Mouse (Mus musculus) liver, embryonic 14.5 days (tissue): ENCODE measurements around the gene Gm5458. TPM values are rescaled to one million over a fixed set of nuclear protein-coding genes. Genes with fewer than 3 reads are reported as not detected.
"Not testable (repeated sequence)": the region's sequence is repeated elsewhere in the genome, so short reads cannot be mapped to it uniquely, and the experiment has no call there.

Experiments
- ATAC-seq: fragments of 200-750 bp; cut with Nextera tagmentation; 2 replicates; pipeline ENCODE4 v1.8.0; 2017; ENCODE audit warnings: moderate number of reproducible peaks, mild to moderate bottlenecking, moderate library complexity; ENCODE audit not compliant: insufficient read depth
- DNase-seq, 3 experiments: peaks; one replicate each; pipeline ENCODE4 v3.0.0-alpha.2; 2012 to 2013; ENCODE audit warnings: low read depth in 3 of 3, low spot score in 3 of 3
- H3K27ac ChIP-seq: fragments of 300-500 bp; sonication (generic); 2 replicates; pipeline ENCODE4 v1.5.1; 2014; ENCODE audit warnings: moderate library complexity, mild to moderate bottlenecking, control low read depth, inconsistent platforms
- H3K27me3 ChIP-seq: fragments of 300-500 bp; sonication (generic); 2 replicates; pipeline ENCODE4 v1.6.1; 2014; ENCODE audit warnings: mild to moderate bottlenecking, low read length, moderate library complexity; ENCODE audit not compliant: control insufficient read depth, insufficient read depth
- H3K36me3 ChIP-seq: fragments of 300-500 bp; sonication (generic); replicated peaks from 2 replicates; pipeline ENCODE4 v1.6.1; 2014; ENCODE audit warnings: low read depth; ENCODE audit not compliant: control insufficient read depth, insufficient read depth
- H3K4me1 ChIP-seq, 2 experiments: fragments of 200-500 bp in 1 of 2; fragments of 300-500 bp in 1 of 2; sonication (generic) in 1 of 2; replicated peaks; 2 replicates each; pipeline ENCODE4 v1.6.1; 2012 to 2014; ENCODE audit warnings: antibody characterized with exemption in 1 of 2, inconsistent platforms in 1 of 2, low read length in 1 of 2; ENCODE audit not compliant: control insufficient read depth in 2 of 2, insufficient read depth in 2 of 2
- H3K4me2 ChIP-seq: fragments of 300-500 bp; sonication (generic); 2 replicates; pipeline ENCODE4 v1.6.1; 2014; ENCODE audit warnings: low read depth, mild to moderate bottlenecking, control low read depth, moderate library complexity
- H3K4me3 ChIP-seq, 2 experiments: fragments of 200-500 bp in 1 of 2; fragments of 300-500 bp in 1 of 2; sonication (generic) in 1 of 2; 2 replicates each; pipeline ENCODE4 v1.5.1; 2012 to 2014; ENCODE audit warnings: low read depth in 2 of 2, low read length in 2 of 2, mild to moderate bottlenecking in 2 of 2, control low read depth in 1 of 2, inconsistent platforms in 1 of 2, moderate library complexity in 1 of 2; ENCODE audit not compliant: insufficient read depth in 1 of 2
- H3K9ac ChIP-seq: fragments of 300-500 bp; sonication (generic); replicated peaks from 2 replicates; pipeline ENCODE4 v1.6.1; 2014; ENCODE audit warnings: mild to moderate bottlenecking, control low read depth, moderate library complexity
- H3K9me3 ChIP-seq: fragments of 300-500 bp; sonication (generic); 2 replicates; pipeline ENCODE4 v1.6.1; 2016; ENCODE audit warnings: low read length, mixed read lengths; ENCODE audit not compliant: control insufficient read depth
- CTCF ChIP-seq: IDR thresholded peaks from 2 replicates; pipeline ENCODE4 v1.5.1; 2016; ENCODE audit warnings: antibody characterized with exemption, low read depth, control low read depth
- EP300 ChIP-seq: IDR thresholded peaks from 2 replicates; pipeline ENCODE4 v1.6.1; 2016; ENCODE audit warnings: antibody characterized with exemption, low read depth
- WGBS: fragments of 180-500 bp; shearing (Covaris S2); extraction: QIAGEN DNeasy Blood & Tissue Kit; methylation state at CpG from one replicate; pipeline ENCODE4 v1.1.7; 2014; ENCODE audit not compliant: insufficient replicate concordance; 5-methylcytosine and 5-hydroxymethylcytosine counted together
- polyA plus RNA-seq, 2 experiments: library from polyadenylated mRNA; depleted of rRNA in 1 of 2; stranded (reverse) in 1 of 2; unstranded in 1 of 2; fragments of >200 nt; fragmentation: Nextera tagmentation in 1 of 2; extraction: Ambion mirVana in 1 of 2; gene quantifications; 2 replicates each; pipeline versions ENCODE4 v1.2.1 to v1.2.3; 2012 to 2014

The Gm5458 gene
- polyA plus RNA-seq (2012; rRNA removed): not detected in 2 replicates
- not detected in 2 replicates for polyA plus RNA-seq (2014; fragmentation: Nextera tagmentation; extraction: Ambion mirVana)

DNA sequence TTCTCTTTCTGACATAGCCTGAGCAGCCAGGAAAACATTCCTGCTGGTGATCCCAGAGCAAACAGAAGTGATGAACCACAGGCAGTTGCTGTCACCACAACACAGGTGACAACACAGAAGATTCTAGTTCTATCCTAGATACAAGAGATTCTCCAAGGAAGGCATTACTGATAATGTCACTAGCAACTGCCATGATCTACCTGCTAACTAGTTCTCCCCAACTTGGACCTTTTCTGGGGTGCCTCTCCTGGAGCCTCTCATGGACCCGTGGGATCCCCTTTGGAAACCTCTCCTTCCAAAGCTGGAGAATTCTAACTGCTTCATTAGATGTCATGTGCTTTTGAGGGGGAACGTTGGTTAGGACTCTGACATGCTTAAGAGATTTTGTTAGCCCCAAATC is at the start of gene Gm5458:
TSS of gene Gm5458 (minus strand) at position 101 of the 400 bp plus-strand sequence.
- ATAC-seq, H3K4me1 ChIP-seq, H3K9me3 ChIP-seq, H3K4me3 ChIP-seq, DNase-seq, H3K27me3 ChIP-seq, H3K36me3 ChIP-seq, H3K9ac ChIP-seq, H3K4me2 ChIP-seq, H3K27ac ChIP-seq: not testable (repeated sequence)
- WGBS: 38% methylated on average over 1 of the region's 2 CpGs

DNA sequence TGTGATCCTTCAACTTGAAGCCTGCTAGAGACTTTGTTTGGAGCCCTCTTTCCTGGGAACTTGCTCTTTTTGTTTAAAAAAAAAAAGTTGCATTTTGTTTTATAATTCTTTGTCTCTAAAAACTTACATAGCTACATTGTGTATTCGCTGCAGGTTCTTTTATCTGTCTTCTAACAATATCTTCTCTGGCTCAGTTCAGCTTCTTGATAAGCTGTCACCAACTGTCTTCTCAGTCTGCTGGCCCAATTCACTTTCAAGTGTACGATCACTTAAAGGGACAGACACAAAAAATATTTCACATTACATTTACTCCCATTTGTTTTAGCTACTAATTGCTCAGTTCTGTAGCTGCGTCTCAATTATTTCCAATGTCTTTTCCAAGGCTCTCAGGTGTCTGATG is 43.9 kb upstream of the Gm5458 start:
- no peak overlapping the region for H3K9ac ChIP-seq
- no peak overlapping the region for H3K27ac ChIP-seq
- 0 out of 4 replicates have a peak, but pooled peaks cover 0 to 2% of the 10 kb centered on the region in 2 experiments for H3K4me1 ChIP-seq
- no peak overlapping the region for H3K4me2 ChIP-seq
- H3K4me3 ChIP-seq: no peak overlapping the region
- ATAC-seq (no peak), DNase-seq (no peak)
- no peaks in the 10 kb centered on the region for H3K9me3 ChIP-seq
- no peaks in the 10 kb centered on the region for H3K36me3 ChIP-seq
- H3K27me3 ChIP-seq: no peaks in the 10 kb centered on the region
- TF ChIP-seq CTCF (no peak), EP300 (peak; percentile 35; the same call in 1 of the 2 replicates)
- WGBS: 39% methylated on average over 3 of the region's 3 CpGs

DNA sequence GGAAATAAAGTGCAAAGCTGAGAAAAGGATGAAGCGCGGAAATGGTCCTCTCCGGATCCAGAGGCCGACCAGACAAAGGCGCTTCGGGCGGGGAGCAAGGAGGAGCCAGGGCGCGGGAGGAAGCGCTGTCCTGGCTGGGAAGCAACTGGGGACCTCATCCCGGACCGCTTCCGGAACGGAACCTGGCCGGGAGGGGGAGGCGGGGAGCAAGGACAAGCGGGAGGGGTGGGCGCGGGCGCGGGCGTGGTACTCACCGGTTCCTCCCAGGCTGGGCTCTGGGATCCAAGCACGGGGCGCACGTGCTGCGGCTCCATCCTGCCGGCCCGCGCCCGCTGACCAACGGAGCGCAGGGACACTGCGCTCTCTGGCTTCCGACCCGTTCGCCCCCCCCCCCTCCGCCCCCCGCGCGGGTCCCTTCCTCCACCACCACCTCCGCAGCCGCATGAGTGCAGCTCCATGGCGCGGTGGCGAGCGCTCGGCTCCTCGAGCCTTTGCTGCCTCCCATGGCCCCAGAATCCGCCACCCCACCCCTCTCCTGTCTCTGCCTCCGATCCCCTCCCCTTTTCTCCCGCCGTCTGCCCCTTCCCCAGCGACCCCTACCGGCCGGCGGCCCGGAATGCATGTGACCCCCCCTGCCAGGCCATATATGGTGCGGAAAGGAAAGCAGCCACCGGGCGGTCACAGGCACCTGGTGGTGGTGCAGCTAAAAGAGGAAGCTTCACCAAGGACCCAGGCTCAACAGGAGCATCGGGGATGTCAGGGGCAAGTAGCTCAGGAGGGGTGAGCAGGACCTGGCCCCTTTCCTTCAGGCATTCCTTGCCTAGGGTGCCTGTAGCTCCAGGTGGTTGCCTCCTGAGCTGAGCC is 17.3 kb downstream of the Gm5458 start, which contains the start of gene Gm2237:
TSS of gene Gm2237 (minus strand) at position 332 of the 864 bp plus-strand sequence.
- peak within 1 kb of the TSS; percentile 18 to 33; a peak in 1 of 4 replicates for H3K4me3 ChIP-seq
- H3K4me1 ChIP-seq, H3K27me3 ChIP-seq, ATAC-seq, H3K9ac ChIP-seq, H3K36me3 ChIP-seq, DNase-seq, H3K27ac ChIP-seq, H3K9me3 ChIP-seq: not testable (repeated sequence)
- 0% methylated on average over 10 of the region's 62 CpGs for WGBS
- peak within 1 kb of the TSS; percentile 36 for H3K4me2 ChIP-seq

DNA sequence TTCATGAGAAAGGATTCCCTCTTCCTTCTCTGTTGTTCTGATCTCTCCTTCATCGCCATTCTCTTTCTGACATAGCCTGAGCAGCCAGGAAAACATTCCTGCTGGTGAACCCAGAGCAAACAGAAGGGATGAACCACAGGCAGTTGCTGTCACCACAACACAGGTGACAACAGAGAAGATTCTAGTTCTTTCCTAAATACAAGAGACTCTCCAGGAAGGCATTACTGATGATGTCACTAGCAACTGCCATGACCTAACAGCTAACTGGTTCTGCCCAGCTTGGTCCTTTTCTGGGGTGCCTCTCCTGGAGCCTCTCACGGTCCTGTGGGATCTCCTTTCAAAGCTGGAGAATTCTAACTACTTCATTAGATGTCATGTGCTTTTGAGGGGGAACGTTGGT is 52.5 kb downstream of the Gm5458 start, which contains the start of gene Gm2244:
TSS of gene Gm2244 (minus strand) at position 101 of the 400 bp plus-strand sequence.
- not testable (repeated sequence) for H3K9me3 ChIP-seq, ATAC-seq, H3K36me3 ChIP-seq, H3K4me1 ChIP-seq, H3K27me3 ChIP-seq, H3K4me3 ChIP-seq, H3K9ac ChIP-seq, DNase-seq, H3K4me2 ChIP-seq, H3K27ac ChIP-seq
- WGBS: 50% methylated on average over 1 of the region's 3 CpGs

Other genes starting within 250 kb of the Gm5458 start
- gene Gm21738, start 183.7 kb downstream of the Gm5458 start, polyA plus RNA-seq (2012; rRNA removed): not detected in 2 replicates
- not detected in 2 replicates for gene Gm21738, start 183.7 kb downstream of the Gm5458 start, polyA plus RNA-seq (2014; fragmentation: Nextera tagmentation; extraction: Ambion mirVana)
- gene Gm2244, start 52.6 kb downstream of the Gm5458 start, polyA plus RNA-seq (2012; rRNA removed): not detected in 2 replicates
- gene Gm2244, start 52.6 kb downstream of the Gm5458 start, polyA plus RNA-seq (2014; fragmentation: Nextera tagmentation; extraction: Ambion mirVana): not detected in 2 replicates
- gene Gm2237, start 17.4 kb downstream of the Gm5458 start, polyA plus RNA-seq (2012; rRNA removed): 0.16 and 0.18 TPM in 2 replicates
- gene Gm2237, start 17.4 kb downstream of the Gm5458 start, polyA plus RNA-seq (2014; fragmentation: Nextera tagmentation; extraction: Ambion mirVana): 0.10 and 0.14 TPM in 2 replicates
- gene Nid2, start 148.7 kb upstream of the Gm5458 start, polyA plus RNA-seq (2012; rRNA removed): 5.0 and 6.2 TPM in 2 replicates
- 10.6 and 11.4 TPM in 2 replicates for gene Nid2, start 148.7 kb upstream of the Gm5458 start, polyA plus RNA-seq (2014; fragmentation: Nextera tagmentation; extraction: Ambion mirVana)
- 21.3 and 40.8 TPM in 2 replicates for gene Rtraf, start 221.2 kb upstream of the Gm5458 start, polyA plus RNA-seq (2012; rRNA removed)
- gene Rtraf, start 221.2 kb upstream of the Gm5458 start, polyA plus RNA-seq (2014; fragmentation: Nextera tagmentation; extraction: Ambion mirVana): 93.5 and 94.2 TPM in 2 replicates